Mouse (Mus musculus) left cerebral cortex, adult 8-10 months (tissue): ENCODE results near the gene Meiob. TPM values are rescaled to one million over a fixed set of nuclear protein-coding genes. Genes with fewer than 3 reads are reported as not detected.

Source experiments
- DNase-seq, 2 experiments: peaks; one replicate each; pipeline ENCODE4 v3.0.0; 2022; ENCODE audit warnings: low spot score in 2 of 2
- total RNA-seq, 4 experiments: library from RNA; stranded (reverse); gene quantifications; 2 replicates each; pipeline ENCODE4 v1.2.4; 2022

Meiob gene
- total RNA-seq, 4 experiments from 2014 or later = not detected

DNA sequence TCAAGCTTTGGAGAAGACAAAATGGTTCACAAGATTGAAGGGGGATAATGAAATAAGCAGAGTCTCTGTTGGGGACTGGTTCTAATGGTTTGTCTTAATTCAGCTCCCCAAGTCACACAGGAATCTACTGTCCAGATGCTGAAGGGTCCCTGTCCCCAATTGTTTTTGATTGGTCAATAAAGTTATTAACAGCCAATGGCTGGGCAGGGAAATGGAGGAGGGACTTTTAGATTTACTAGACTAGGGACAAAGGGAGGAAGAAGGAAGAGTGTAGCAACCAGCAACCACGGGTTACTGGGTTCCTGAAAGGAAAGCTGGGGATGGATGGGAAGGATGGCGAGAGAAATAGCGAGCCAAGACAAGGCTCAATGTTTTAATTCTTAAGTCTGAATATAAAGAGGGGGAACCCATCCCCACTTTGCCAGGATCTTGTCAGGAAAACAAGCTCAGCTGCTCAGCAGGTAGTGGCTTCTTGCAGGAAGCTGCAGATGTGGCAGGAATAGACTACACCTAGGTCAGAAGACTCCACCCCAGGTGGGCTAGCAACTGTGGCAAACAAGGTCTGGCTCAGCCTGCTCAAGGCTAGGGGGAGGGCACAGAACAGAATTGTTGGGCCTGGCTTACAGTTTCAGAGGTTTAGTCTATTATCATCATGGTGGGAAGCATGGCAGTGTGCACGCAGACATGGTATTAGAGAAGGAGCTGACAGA, 69.8 kb downstream of the Meiob start:
- no peak for DNase-seq

DNA sequence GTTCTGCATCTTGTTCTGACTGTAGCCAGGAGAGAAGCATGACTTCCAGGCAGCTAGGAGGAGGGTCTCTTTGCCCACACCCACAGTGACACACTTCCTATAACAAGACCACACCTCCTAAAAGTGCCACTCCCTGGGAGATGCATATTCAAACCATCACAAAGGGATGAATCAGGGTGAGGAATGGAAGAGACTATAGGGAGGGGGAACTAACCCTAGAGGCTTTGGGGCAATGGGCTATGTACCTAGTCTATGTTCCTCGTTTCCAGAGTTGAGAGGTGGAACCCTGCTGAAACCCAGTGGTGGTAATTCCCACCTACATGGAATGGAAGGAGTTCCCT, 70.3 kb downstream of the Meiob start:
- DNase-seq = no peak

DNA sequence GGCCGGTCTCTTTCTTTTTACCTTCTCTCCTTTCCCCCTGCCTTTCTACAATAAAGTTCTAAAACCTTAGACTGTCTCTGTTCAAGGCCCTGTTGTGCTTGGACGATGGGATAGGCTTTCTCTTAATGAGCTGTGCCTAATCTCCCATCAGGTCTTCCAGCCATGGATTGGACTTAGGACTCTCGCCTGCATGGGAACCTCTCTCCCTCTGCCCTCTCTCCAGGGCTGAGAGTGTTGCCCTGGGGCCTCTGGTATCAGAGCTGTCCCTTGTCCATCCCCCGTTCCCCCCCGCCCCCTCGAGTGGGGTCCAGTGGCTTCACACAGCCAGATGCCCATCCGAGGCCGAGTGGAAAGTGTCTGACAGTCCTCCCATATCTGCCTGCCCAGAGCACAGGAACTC, 70.9 kb downstream of the Meiob start:
- no peak for DNase-seq

DNA sequence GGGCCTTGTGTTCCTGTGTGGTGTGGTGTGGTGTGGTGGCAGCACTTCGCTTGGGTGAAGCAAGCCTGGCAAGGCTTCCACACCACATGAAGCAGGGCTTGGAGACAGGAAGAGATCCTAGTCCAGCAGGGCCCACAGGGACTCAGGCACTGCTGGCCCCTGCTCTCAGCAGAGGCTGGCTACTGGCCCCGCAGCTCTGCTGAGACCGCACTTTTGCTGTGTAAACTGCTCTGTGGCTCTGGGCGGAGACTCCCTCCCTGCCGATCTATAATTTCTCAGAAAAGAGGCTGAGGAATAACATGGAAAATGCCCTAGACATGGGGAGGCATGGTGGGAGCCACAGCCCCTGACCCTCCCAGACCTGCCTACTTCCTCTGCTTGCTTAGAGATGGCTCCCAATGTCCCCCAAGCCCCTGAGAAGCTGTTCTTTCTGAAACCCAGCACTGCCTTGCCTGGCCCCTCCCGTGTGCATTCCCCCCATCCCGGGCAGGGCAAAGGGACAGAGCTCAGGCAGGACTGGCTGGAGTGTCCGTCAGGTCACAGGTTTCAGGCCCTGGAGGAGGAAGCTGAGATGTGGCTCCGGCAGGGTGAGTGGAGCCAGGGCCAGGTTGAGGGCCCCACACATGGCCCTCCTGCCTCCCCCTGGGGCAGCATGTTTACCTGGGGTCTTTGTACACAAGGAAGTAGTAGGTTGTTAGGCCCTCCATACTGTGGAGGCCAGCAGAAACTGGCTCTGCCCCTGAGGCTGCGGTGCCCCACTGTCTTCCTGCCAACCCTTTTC, 73.4 kb downstream of the Meiob start:
- DNase-seq = no peak

DNA sequence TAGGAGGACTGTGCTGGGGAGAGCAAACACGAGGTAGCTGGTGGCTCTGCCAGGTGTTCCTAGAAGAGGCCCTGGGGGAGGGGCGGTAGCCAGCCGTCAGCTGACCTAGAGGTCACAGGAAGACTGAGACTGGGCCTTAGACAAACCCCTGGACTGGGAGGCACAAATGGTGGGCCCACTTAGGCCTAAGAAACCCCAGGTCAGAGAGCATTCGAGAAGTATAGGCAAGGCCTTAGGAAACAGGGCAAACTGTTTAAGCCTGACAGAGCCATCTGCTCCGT, 74.0 kb downstream of the Meiob start:
- no peak for DNase-seq

DNA sequence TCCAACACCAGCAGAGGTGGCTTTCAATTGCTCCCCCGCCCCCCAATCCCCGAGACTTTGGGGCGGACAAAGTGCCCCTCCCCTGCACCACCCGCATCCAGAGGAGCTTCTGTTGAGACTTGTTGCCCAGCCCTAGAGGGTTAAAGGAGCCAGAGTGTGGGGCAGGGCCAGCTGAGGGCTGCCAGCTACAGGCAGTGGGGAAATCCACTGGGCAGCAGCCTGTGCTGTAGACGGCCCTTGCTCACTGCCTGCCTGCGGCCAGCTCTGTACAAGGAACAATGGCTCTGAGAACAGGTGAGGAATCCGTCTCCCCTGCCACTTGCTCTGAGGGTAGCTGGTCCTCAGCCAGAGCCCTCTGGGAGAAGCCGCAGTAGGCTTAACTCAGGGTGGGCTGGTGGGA, 74.4 kb downstream of the Meiob start:
- DNase-seq = no peak

DNA sequence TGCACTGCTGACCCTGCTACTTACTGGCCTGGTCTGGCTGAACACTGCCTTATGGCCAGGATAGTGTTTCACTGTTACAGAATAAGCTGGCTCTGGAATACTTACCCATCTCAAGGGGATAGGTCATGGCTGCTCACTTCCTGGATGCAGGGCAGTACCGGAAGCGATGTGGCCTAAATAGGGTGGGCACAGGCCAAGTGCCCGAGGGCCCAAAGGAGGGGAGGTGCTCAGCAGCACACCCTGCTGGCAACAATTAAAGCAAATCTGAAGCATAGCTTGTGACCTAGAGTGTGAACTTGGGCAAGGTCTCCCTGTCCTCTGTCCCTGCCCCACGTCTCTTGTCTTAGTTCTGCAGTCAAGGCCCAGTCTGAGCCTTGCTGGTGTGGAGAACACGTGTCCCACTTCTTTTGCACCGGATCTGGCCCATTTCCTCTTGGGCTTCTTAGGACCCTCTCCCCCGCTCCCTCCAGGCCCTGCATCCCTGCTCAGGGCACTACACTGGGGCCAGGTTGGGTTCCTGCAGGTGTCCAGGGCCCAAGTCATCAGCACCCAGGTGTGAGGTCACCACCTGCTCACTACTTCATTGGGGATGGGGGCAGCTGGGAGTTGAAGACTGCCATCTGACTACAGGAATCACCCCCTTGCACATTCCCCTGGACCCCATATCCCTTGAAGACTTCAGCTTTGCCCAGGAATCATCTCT, 77.8 kb downstream of the Meiob start:
- DNase-seq = no peak

DNA sequence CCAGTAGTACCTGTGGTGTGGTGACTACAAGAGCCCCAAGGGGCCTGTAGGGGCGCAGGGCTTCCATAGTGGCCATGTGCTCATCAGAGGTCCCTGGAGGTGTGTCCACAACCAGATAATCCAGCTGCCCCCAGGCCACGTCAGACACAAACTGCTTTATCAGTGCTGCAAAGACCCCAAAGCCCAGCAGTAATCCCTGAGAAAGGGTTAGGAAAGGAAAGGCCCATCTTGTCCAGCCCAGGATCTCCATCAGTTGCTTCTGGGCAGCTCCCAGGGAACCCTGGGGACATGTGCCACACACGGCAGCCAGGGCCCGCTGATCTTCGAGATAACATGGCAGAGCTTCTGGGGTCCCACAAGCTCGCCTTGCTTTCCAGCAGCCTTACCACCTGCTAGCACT, 80.3 kb downstream of the Meiob start:
- no peak for DNase-seq

DNA sequence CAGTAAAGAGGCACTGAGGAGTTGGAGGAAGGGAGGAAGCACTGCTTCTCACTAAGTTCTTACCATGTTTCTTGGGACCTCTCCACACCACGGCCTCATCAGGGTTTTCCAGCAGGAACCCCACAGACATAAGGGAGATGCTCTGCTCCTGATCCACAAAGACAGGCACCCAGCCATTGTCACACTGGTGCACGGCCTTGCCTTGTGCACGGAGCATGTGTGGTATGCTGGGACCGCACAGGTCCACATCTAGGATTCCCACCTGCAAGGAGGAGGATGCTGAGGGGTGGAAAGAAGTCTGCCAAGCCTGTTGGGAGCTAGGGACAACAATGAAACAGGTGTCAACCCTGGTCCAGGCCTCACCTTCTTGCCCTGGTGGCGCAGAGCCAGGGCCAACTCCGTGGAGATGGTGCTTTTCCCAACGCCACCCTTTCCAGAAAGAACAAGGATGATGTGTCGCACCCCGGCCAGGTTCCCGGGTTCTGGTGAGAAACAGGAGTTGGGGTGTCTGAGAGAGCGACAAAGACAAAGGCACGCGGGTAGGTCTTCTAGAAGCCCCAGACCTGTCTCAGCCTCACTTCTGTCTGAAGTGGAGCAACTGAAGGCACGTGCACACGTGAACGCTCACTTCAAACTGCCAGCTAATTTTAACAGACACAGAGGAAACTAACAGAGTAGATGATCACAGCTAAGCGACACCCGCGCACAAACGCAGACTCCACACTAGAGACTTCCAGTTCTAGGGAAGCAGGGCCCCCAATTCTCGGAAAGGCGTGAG, 81.5 kb downstream of the Meiob start:
- DNase-seq = no peak

DNA sequence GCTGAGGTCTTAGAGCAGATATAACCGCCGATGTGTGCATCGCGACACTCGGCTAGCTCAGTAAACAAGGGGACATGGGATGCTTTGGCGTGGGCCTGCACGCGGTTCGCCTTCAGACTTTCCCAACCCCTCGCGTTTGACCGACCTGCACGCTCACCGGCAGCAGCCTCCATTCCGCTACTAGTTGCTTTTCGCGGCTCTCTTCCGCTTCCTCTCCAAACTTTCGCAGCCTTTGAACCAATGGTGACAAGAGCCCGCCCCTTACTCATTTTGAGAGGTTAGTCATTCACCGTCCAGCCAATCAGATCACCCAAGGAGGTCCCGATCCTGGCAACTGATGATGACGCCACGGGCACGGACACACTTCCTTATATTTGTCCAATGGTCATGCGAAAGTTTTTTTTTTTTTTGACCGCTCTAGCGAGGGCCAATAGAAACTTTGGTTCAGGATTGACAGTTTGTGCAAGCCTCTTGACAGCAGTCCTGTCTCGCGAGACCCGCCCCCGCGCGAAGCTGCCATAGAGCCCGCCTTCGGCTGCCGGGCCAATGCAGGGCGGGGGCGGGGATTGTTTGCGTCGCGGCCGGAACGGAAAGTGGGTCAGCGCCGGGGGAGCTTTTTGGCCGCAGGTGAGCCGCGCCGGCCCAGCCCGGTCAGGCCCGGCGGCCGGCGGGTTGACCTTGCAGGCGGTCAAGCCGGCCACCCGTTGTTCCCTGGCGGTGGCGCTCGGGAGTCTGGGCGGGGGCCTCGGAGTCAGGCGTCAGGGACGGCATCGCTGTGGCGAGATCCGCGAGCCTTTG, 82.2 kb downstream of the Meiob start, which contains the start of the genes Nubp2 and Spsb3:
Nubp2 (minus strand) TSS at position 216 of the 798 bp plus-strand sequence.
Spsb3 (plus strand) TSS at position 510 of the 798 bp plus-strand sequence.
- DNase-seq = peak; percentile 90 to 100

DNA sequence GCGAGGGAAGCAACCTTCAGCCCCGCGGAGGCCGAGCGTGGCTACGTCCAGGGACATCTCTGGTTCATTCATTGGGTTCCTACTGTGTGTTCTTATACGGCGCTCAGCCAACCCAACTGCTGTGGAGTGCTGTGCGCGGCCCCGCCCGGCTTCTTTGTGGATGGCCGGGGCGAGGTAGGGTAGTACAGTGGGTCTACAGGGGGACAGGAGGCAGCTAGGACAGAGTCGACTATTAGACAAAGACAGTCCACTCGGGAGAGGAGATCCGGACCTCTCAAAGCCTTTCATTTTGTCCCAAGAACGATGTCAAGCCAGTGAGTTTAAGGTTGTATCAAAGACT, 82.8 kb downstream of the Meiob start:
- DNase-seq = no peak

DNA sequence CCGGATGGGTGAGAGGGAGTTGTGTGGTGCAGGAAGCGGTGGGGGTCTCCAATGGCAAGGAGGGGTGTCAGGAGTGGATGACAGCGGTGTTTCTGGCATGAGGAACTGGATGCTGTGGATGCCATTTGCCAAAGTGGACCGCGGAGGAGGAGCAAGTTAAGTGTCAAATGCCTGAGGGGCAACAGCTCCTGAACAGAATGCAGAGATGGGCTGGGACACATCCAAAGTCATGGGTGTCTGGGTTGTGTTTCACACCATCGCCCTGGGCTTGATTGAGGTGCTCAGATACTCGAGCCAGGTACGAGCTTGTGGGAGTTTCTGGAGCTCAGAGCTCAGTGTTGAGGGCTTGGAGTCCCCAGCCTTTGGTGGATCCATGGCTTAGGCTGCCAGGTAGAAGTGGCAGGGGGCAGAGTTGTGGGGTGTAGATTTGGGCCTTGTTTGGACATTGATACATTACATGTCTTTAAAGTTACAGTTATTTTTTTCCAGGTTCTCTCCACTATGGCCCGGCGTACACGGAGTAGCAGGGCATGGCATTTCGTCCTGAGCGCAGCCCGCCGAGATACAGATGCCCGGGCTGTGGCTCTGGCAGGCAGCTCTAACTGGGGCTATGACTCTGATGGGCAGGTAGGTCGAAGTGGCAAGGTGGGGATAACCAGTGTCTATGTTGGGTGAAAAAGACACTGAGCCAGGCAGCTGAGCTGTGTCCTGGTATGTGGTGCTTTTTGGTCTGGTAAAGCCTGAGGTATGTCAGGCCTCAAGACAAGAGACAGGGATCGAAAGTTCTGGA, 83.4 kb downstream of the Meiob start:
- peak in 1 of 2 experiments; percentile 14 for DNase-seq

DNA sequence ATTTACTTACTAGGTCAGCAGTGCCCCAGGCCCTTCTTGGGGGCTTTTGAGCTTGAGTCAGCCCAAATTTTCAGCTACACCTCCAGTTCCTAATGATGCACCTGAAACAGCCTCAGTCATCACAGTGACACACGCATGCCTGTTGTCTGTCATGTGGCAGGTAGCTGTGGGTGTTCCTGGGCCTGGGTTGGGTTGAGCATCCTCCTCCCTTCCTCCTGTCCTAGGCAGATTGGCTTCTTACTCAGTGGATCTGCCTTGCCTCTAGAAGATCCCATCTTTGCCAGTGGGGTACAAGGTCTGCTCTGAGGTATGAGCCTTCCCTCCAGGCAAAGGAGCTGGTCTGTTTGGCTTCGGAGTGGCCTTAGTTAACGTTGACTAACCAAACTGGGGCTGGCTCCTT, 84.8 kb downstream of the Meiob start:
- DNase-seq = peak in 1 of 2 experiments; percentile 11

Other genes starting within 250 kb of the Meiob start
- 100 to 1,000 TPM; 123 to 148 (median 137) TPM for gene Tsc2, start 171.7 kb upstream of the Meiob start, total RNA-seq
- gene Nthl1, start 171.6 kb upstream of the Meiob start, total RNA-seq = 1 to 10 TPM; 5.7 to 7.0 (median 6.1) TPM
- gene Slc9a3r2, start 154.0 kb upstream of the Meiob start, total RNA-seq = 10 to 100 TPM; 41.0 to 47.7 (median 42.0) TPM
- gene Npw, start 145.8 kb upstream of the Meiob start, total RNA-seq = under 1 TPM in 1 of 4 experiments, not detected in 3; 0.63 TPM
- 10 to 100 TPM; 30.4 to 40.9 (median 36.1) TPM for gene Zfp598, start 134.6 kb upstream of the Meiob start, total RNA-seq
- 100 to 1,000 TPM; 163 to 176 (median 164) TPM for gene Syngr3, start 114.3 kb upstream of the Meiob start, total RNA-seq
- 10 to 100 TPM; 17.6 to 19.2 (median 18.0) TPM for gene Gfer, start 108.1 kb upstream of the Meiob start, total RNA-seq
- 1 to 10 TPM; 2.8 to 5.9 (median 3.0) TPM for gene Noxo1, start 108.1 kb upstream of the Meiob start, total RNA-seq
- 10 to 100 TPM; 23.4 to 29.7 (median 25.6) TPM for gene Tbl3, start 96.6 kb upstream of the Meiob start, total RNA-seq
- gene Rnf151, start 86.2 kb upstream of the Meiob start, total RNA-seq = under 1 TPM in 1 of 4 experiments, not detected in 3; 0.37 TPM
- 100 to 1,000 TPM; 270 to 312 (median 290) TPM for gene Rps2, start 86.2 kb upstream of the Meiob start, total RNA-seq
- 100 to 1,000 TPM; 208 to 258 (median 238) TPM for gene Ndufb10, start 79.8 kb upstream of the Meiob start, total RNA-seq
- gene Rpl3l, start 76.5 kb upstream of the Meiob start, total RNA-seq = under 1 TPM; 0.36 to 0.94 (median 0.43) TPM
- gene Msrb1, start 67.6 kb upstream of the Meiob start, total RNA-seq = 10 to 100 TPM; 41.4 to 52.7 (median 44.7) TPM
- gene Hs3st6, start 51.3 kb upstream of the Meiob start, total RNA-seq = under 1 TPM; 0.51 to 0.65 (median 0.55) TPM
- 100 to 1,000 TPM; 129 to 143 (median 135) TPM for gene Hagh, start 35.9 kb downstream of the Meiob start, total RNA-seq
- 10 to 100 TPM; 18.7 to 19.5 (median 19.1) TPM for gene Fahd1, start 46.1 kb downstream of the Meiob start, total RNA-seq
- gene Igfals, start 61.7 kb downstream of the Meiob start, total RNA-seq = under 1 TPM in 2 of 4 experiments, not detected in 2; 0.17 to 0.25 TPM
- gene Nubp2, start 82.1 kb downstream of the Meiob start, total RNA-seq = 10 to 100 TPM; 28.1 to 33.7 (median 32.0) TPM
- 10 to 100 TPM; 51.6 to 57.5 (median 55.3) TPM for gene Spsb3, start 82.4 kb downstream of the Meiob start, total RNA-seq
- gene Eme2, start 90.8 kb downstream of the Meiob start, total RNA-seq = 10 to 100 TPM; 44.3 to 57.5 (median 48.6) TPM
- 10 to 100 TPM; 65.0 to 73.3 (median 69.1) TPM for gene Mrps34, start 90.8 kb downstream of the Meiob start, total RNA-seq
- gene Nme3, start 92.2 kb downstream of the Meiob start, total RNA-seq = 10 to 100 TPM; 43.5 to 59.7 (median 55.1) TPM
- 100 to 1,000 TPM; 348 to 379 (median 363) TPM for gene Mapk8ip3, start 132.7 kb downstream of the Meiob start, total RNA-seq
- 1 to 10 TPM; 5.4 to 7.7 (median 7.0) TPM for gene Jpt2, start 156.4 kb downstream of the Meiob start, total RNA-seq
- gene Cramp1l, start 211.5 kb downstream of the Meiob start, total RNA-seq = 10 to 100 TPM; 25.7 to 28.9 (median 26.7) TPM
- 10 to 100 TPM; 17.4 to 21.5 (median 20.3) TPM for gene Ift140, start 211.8 kb downstream of the Meiob start, total RNA-seq